Mouse (Mus musculus) Muller cell, postnatal 12 days (primary cell): ENCODE data around the gene Nop14.

Experiments used
- DNase-seq: peaks from one replicate; pipeline ENCODE4 v3.0.0-alpha.2; 2015; ENCODE audit errors: inconsistent ontology term

Gene Nop14

DNA sequence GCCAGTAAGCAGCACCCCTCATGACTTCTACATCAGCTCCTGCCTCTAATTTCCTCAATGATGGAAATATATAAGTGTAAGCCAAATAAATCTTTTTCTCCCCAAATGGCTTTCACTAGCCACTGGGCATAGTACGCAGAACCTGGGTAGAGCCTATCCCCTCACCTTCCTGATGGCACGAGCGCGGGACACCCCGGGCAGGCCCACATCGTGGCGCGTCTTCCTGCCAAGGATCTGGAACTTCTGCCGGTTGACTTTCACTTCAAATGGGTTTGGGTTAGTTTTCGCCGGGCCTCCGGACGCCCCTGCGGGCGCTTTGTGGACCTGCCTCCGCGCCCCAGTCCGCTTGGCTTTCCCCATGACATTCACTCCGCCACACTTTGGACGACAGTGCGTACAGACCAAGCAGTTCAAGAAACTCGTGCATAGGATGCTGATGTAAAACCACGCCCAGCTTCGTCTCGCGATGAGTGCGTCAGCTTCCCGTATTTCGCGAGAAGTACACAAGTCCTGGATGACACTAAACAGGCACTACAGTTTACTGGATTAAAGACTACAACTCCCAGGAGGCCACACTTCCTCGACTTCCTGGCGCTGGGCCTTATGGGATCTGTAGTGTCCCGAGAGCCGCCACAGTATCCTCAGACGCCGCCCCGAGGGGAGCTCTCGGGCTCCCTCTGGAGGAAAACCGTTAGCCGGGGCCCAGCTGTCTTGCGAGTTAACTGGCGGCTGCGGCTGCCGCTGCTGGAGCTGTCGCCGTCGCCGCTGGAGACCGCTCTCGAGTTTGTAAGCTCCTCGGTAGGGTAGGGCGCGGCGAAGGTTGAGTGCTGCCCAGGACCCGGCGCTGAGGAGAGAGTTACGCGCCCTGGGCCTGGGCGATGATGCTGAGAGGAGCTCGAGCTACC, at the start of gene Nop14, which contains the start of gene Grk4:
TSS of gene Nop14 (minus strand) at position 463 of the 905 bp plus-strand sequence.
TSS of gene Grk4 (plus strand) at position 694 of the 905 bp plus-strand sequence.
- DNase-seq = peak; percentile 100

GRCm38 (mm10) chr5:34708436-34708835, 48.5 kb upstream of the Nop14 start:
- no peak for DNase-seq

GRCm38 (mm10) chr5:34695521-34695920, 35.6 kb upstream of the Nop14 start:
- DNase-seq = no peak

- DNase-seq = no peak
These were observed 32.8 kb upstream of the Nop14 start for GRCm38 (mm10) chr5:34692782-34693181.

DNA sequence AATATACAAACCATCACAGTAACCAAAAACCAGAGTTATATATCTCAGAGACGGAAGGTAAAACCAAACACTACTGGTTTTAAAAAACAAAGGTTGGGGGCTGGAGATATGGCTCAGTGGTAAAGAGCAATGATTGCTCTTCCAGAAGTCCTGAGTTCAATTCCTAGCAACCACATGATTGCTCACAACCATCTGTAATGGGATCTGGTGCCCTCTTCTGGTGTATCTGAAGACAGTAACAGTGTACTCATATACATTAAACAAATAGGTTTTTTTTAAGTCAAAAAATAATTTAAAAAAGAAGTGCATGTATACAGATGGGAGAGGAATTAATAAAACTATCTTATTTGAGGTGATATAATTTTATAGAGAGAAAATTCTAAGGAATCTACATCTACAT, 29.9 kb upstream of the Nop14 start:
- no peak for DNase-seq

- no peak for DNase-seq
These were observed 10.3 kb upstream of the Nop14 start for GRCm38 (mm10) chr5:34670280-34670679.

DNA sequence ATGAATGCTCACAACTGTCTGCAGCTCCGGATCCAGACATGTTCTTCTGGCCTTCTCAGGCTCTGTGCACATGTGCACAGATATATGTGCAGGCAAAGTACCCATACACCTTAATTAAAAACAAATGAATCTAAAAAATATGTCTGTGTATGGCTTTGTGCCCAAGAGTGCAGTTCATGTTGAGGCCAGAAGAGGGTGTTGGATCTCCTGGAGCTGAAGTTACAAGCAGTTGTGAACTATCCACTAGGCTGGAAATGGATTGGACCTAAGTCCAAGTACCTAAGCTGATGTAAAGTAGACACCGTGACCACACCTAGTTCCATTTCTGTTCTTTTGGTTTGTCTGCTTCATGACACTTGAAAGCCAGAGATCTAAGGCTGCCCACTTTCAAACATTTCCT, 9.5 kb upstream of the Nop14 start:
- DNase-seq = peak; percentile 6

GRCm38 (mm10) chr5:34663231-34663630, 3.3 kb upstream of the Nop14 start:
- peak; percentile 78 for DNase-seq

GRCm38 (mm10) chr5:34661909-34662308, 2.0 kb upstream of the Nop14 start:
- DNase-seq = no peak

DNA sequence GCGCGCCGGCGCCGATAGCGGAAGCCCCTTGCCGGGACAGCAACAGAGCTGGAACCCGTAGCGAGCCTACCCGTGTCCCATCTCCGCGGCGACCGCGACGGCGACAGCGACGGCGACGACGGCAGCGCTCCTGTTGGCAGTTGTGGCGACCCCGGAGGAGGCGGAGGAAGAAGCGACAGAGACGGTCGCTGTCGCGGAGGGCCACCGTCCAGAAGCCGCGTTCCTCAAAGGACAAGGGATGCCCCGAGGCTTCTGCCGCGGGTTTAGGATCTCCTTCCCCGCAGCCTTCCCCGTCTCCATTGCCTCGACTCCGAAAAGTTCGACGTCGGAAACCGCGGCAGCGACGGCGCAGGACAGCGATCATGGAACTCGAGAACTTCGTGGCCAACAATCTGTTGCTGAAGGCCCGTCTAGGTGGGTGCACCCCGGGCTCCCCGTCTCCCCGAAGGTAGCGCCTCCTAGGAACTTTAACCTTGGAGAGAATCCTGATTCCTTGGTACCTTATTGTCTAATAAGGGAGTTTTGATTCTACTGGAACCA, 713 bp upstream of the Nop14 start:
- DNase-seq = no peak

GRCm38 (mm10) chr5:34657556-34657955, 2.4 kb downstream of the Nop14 start:
- no peak for DNase-seq

GRCm38 (mm10) chr5:34654881-34655280, 5.1 kb downstream of the Nop14 start:
- DNase-seq = no peak

DNA sequence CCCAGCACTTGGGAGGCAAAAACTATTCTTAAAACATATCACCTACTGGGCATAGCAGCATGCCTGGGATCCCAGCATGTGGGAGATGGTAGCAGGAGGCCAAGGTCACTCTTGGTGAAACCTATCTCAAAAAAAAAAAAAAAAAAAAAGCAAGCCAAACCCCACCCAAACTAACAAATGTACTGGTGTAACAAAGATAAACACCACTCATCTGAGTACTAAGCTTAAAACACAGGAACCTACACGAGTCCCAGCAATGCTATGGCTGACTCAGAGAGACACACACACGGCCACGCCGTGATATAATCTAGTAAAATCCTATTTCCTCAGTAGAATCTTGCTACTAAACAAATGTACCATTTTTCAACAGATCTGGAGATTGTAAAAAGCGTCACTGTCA, 7.0 kb downstream of the Nop14 start:
- DNase-seq = no peak

- DNase-seq = peak; percentile 46
These were observed 12.4 kb downstream of the Nop14 start for GRCm38 (mm10) chr5:34647581-34647980.

DNA sequence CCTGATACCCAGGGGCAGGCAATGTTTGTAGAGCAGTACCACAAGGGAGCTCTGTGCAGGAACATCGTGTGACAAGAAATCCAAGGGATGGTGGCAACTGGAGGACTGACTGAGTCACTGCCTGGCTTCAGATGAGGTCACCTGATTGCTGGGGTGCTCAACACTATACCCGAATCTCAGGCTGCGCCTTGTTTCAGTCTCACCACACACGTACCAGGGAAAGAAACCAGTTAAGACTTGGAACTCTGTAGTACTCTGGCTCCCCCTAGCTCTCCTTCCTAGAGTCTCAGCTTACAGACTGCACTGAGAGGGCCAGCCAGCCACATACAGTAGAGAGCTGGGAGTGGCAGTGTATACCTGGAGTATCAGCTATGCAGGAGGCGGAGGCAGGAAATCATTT, 17.0 kb downstream of the Nop14 start:
- DNase-seq = peak; percentile 45

DNA sequence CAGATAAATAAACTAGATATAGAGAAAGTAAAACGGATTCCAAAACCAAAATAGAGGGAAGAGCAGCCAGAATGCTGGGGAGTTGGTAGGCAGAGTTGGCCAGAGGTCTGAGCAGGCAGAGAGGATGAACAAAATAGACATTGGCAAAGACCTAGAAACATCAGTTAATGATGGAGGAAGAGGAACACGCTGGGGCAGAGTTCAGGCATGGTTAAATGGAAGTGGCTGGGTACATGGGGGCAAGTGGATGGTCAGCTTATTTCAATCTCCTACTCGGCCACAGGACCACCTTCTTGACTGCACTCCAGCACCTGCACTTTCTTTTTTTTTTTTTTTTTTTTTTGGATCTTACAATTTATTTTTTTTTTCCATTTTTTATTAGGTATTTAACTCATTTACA, 18.0 kb downstream of the Nop14 start:
- DNase-seq = no peak

DNA sequence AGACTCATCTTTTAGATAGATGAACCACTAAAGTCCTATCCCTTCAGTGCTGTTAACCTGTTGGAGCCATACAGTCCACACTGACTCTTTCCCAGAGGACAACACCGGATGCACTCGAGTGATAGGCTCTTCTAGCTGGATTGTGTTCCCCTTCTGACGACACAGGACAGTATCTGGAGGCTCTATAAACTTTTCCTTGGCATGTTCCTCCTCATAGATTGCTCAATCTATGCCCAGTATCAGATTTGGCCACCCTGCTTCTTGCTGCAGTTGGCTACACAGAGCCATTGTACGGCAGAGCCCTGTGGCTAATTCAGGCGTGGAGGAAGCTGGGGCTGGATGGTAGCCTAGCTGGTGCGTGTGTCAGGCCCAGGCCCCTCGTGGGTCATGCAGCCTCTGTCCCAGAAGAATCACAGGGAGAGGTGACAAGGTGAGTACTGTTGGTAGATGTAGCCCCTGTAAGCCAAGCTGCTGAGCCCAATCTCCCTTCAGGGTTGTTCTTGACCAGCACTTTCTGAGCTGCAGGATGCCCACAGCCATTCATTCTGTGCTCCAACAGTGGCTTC, 22.3 kb downstream of the Nop14 start:
- no peak for DNase-seq

DNA sequence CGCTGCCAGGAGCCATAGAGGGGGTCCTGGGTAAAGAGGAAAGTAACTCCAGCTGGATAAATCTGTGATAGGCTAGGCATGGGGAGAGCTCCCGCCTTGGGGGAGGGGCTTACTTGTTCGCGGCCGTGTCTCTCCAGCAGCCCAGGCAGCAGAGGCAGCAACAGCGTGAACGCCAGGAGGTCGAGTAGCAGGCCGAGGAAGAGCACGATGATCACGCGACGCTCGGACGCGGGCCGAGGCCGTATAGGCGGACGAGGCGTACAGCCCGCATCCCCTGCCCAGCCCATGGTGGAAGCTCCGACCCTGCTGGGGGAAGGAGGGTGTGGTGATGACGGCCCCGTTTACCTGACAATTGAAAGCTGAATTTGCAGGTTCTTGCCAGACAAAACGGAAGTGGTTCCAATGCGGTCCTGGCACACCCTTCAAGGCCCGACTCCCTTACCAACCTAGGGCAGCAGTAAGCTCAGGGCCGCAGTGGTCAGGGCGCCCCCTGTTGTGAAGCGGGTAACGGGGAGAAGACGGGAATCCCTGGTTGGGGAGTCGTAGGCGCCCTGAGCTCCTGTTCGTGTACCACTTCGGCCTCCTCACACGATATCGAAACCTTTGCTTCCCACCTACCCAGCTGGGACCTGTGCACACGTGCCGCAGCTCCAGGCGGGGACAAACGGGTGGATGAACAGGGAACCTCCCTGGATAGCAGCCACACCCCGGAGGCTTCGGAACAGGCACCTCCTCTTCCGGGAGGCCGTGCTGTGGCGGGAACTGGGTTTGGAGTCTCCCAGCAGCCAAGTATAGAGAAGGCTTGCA, 23.3 kb downstream of the Nop14 start, which contains the start of gene Mfsd10:
TSS of gene Mfsd10 (minus strand) at position 732 of the 807 bp plus-strand sequence.
- peak; percentile 86 for DNase-seq

DNA sequence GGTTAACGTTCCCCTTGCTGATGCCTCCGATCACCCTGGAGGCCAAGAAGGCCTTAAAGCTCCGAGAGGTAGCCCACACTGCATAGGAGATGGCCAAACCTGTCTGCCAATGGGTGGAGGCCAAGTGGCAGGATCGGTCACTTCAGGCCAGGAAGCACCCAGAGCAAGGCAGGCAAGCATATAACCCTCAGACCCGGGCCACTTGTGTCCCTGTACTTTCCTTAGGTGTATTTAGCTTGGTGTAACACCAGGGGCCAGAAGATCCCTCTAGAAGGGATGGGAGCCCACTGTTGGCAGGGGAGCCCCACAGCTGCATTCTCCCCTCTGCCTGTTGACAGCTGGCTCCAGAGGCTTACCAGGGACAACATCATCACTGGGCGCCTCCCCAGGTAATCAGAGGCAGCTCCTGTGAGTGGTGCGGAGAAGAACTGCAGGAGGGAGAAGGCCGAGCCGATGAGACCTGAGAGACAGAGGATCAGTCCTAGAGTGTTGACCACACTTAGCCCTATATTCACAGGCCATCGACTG, 24.2 kb downstream of the Nop14 start:
- no peak for DNase-seq

DNA sequence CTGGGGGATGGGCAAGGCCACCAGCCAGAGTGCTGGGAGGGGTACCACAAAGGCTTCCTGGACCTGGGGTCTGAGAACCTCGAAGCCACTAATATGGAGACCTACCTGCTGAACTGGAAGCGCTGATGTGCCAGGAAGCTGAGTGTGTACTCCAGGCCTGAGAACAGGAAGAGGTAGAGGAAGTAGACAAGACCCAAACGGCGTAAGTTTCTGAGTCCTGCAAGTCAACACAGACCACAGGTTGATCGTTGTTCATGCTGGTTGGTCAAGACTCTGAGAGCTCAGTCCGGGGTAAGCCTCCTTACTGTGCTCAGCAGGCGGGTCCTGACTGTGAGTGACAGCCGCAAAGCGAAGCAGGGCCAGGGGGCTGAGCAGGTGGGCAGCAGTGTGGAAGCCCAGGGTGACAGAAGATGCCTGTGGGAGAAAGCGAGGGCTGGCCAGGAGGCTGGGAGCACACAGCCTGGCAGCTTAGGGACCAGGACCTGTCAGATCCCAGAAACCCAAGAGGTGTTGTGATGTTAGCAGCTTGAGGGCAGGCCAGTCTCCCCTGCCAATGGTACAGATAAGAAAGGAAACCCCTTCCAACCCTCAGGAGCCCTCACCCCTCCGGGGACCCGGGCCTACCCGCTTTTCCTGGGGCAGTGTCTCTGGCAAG, 25.1 kb downstream of the Nop14 start:
- no peak for DNase-seq

- DNase-seq = no peak
These were observed 26.3 kb downstream of the Nop14 start for GRCm38 (mm10) chr5:34633641-34634040.
